Mouse (Mus musculus) forebrain, embryonic 11.5 days (tissue): Measurements from ENCODE around the gene Dtwd1. TPM values are rescaled to one million over a fixed set of nuclear protein-coding genes. Genes with fewer than 3 reads are reported as not detected.
A peak's percentile ranks its signal among the peaks of the same experiment; 100 is the strongest.

Experiments
- ATAC-seq: fragments of 200-750 bp; cut with Nextera tagmentation; replicated peaks from 2 replicates; pipeline ENCODE4 v1.8.0; 2017; ENCODE audit warnings: moderate TSS enrichment; ENCODE audit not compliant: low FRiP score
- DNase-seq: peaks from one replicate; pipeline ENCODE4 v3.0.0-alpha.2; 2017; ENCODE audit warnings: low spot score
- H3K27ac ChIP-seq: fragments of 300-500 bp; sonication (generic); 2 replicates; pipeline ENCODE4 v1.5.1; 2014; ENCODE audit warnings: low read depth, low read length
- H3K27me3 ChIP-seq: fragments of 300-500 bp; sonication (generic); 2 replicates; pipeline ENCODE4 v1.6.1; 2014; ENCODE audit warnings: mild to moderate bottlenecking, low read length, mixed read lengths; ENCODE audit not compliant: control insufficient read depth, insufficient read depth
- H3K36me3 ChIP-seq: fragments of 300-500 bp; sonication (generic); 2 replicates; pipeline ENCODE4 v1.6.1; 2014; ENCODE audit warnings: mild to moderate bottlenecking, low read length, moderate library complexity, mixed read lengths; ENCODE audit not compliant: control insufficient read depth, insufficient read depth
- H3K4me1 ChIP-seq: fragments of 300-500 bp; sonication (generic); replicated peaks from 2 replicates; pipeline ENCODE4 v1.6.1; 2014; ENCODE audit warnings: low read length, mixed read lengths; ENCODE audit not compliant: control insufficient read depth, insufficient read depth
- H3K4me2 ChIP-seq: fragments of 300-500 bp; sonication (generic); 2 replicates; pipeline ENCODE4 v1.6.1; 2014; ENCODE audit warnings: low read depth, mild to moderate bottlenecking, low read length, moderate library complexity, mixed read lengths; ENCODE audit not compliant: severe bottlenecking
- H3K4me3 ChIP-seq: fragments of 300-500 bp; sonication (generic); 2 replicates; pipeline ENCODE4 v1.5.1; 2014; ENCODE audit warnings: low read depth, low read length
- H3K9ac ChIP-seq: fragments of 300-500 bp; sonication (generic); 2 replicates; pipeline ENCODE4 v1.6.1; 2014; ENCODE audit warnings: low read length
- H3K9me3 ChIP-seq: fragments of 300-500 bp; sonication (generic); 2 replicates; pipeline ENCODE4 v1.6.1; 2016; ENCODE audit warnings: low read length, mixed read lengths; ENCODE audit not compliant: control insufficient read depth
- WGBS: fragments of 180-500 bp; shearing (Covaris S2); extraction: QIAGEN DNeasy Blood & Tissue Kit; methylation state at CpG from one replicate; pipeline ENCODE4 v1.1.7; 2014; 5-methylcytosine and 5-hydroxymethylcytosine counted together
- polyA plus RNA-seq: library from polyadenylated mRNA; unstranded; fragments of >200 nt; fragmentation: Nextera tagmentation; extraction: Ambion mirVana; gene quantifications from 2 replicates; pipeline ENCODE4 v1.2.1, GENCODE M21; 2014

Dtwd1 gene
- polyA plus RNA-seq, result 29.9 and 34.4 TPM in 2 replicates

DNA sequence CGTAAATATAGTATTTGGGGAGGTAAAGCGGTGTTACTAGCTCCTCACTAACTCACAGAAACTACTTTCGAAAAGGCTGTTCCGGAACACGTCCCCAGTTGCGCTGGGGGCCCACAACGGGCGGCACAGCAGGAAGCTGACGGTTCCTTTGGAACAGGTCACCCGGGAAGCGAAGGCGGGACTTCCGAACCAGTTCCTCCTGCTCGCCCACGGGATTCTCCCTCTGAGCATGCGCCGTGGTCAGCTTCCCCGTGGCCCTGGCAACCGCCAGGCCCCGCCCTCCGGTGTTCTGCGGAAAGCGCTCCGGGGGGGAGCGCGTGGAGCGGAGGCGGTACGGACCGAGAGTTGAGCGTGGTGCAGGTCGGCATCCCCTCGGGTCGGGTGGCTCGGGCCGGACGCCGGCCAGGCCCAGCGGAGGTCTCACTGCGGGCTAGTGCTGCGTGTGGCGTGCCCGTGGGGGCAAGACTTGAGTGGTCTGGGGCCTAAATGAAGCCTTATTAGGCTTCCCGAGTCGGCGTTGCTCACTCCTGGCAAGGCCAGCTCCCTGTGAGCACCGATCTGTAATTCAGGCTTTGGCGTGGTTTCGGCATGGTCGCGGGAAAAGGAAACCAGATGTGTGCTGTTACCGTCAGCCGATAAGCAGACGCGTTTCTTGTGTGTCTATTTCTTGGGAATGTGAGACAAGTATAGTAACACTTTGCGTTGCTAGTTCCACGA, at the start of gene Dtwd1, which contains the start of gene Fam227b:
Dtwd1 (plus strand) TSS at position 287 of the 717 bp plus-strand sequence.
Fam227b (minus strand) TSS at position 150 of the 717 bp plus-strand sequence.
- H3K27ac ChIP-seq, result peak within 1 kb of the TSS; percentile 70; the same call in 1 of the 2 replicates
- no peaks in the 10 kb centered on the region for H3K36me3 ChIP-seq
- ATAC-seq (peak; percentile 100), DNase-seq (peak; percentile 98)
- under 1% methylated on average over 54 of the region's 57 CpGs for WGBS
- peak within 1 kb of the TSS; percentile 64 for H3K4me3 ChIP-seq
- no peaks in the 10 kb centered on the region for H3K4me1 ChIP-seq
- H3K9me3 ChIP-seq, result no peaks in the 10 kb centered on the region
- peak within 1 kb of the TSS; percentile 88 for H3K9ac ChIP-seq
- H3K4me2 ChIP-seq, result peak within 1 kb of the TSS; percentile 54
- no peaks in the 10 kb centered on the region for H3K27me3 ChIP-seq

DNA sequence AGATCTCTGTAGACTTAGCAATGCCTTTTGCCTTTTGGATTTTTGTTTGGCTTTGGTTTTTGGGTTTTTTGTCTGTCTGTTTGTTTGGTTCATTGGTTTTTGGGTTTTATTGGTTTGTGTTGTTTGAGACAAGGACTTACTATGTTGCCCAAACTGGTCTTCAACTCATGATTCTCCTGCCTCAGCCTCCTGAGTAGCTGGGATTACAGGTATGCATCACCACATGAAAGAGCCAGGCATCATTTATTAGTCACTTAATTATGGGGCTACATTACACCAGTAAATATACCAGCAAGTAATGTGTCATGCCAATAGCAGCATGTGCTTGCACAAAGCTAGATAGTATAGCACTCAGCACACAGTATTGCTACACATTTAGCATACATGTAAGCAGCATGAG, 4.2 kb upstream of the Dtwd1 start:
- ATAC-seq (no peak), DNase-seq (no peak)
- Histone ChIP-seq H3K27me3 (no peaks in the 10 kb centered on the region), H3K27ac (no peak overlapping the region), H3K9ac (no peak overlapping the region), H3K4me3 (no peak overlapping the region), H3K36me3 (no peaks in the 10 kb centered on the region), H3K4me1 (no peaks in the 10 kb centered on the region), H3K9me3 (no peaks in the 10 kb centered on the region), H3K4me2 (no peak overlapping the region)

DNA sequence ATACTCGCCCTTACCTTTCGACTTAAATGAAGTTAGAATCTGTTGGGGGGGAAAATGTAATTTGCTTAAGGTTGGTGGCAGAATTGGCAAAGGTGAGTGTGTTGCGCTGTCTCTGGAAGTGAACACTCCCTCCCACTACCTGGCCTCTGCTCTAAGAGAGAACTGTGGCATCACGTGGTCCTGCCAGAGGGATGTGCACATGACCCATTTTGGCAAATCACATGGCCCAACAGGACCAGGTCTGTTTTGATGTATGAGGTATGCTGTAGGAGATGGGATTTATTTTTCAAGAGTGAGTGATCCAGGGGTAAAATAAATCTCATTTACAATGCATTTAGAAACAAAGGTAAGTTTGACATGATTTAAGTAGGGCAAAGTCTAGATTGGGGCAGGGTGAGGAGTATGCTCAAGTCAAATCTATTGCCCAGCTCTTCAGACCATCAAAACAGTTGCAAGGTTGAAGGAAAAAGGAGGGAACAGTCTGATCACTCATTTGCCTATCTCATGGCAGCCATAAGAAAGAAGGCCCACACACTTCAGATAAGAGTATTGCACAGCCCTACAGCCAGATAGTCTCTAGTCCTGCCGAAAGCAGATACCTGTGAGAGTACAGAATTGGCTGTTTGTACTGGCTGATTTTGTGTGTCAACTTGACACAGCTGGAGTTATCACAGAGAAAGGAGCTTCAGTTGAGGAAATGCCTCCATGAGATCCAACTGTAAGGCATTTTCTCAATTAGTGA, 13.5 kb downstream of the Dtwd1 start:
- Histone ChIP-seq H3K4me1 (no peaks in the 10 kb centered on the region), H3K36me3 (no peaks in the 10 kb centered on the region; the same call in 1 of the 2 replicates)
- WGBS, result 92% methylated on average over 5 of the region's 5 CpGs

GRCm38 (mm10) chr2:126166335-126166734, 14.4 kb downstream of the Dtwd1 start:
- Histone ChIP-seq H3K4me2 (no peak overlapping the region), H3K4me3 (no peak overlapping the region), H3K27me3 (no peaks in the 10 kb centered on the region), H3K4me1 (no peaks in the 10 kb centered on the region), H3K9ac (no peak overlapping the region), H3K9me3 (no peaks in the 10 kb centered on the region), H3K36me3 (no peaks in the 10 kb centered on the region; the same call in 1 of the 2 replicates), H3K27ac (no peak overlapping the region)
- ATAC-seq, result no peak
- no peak for DNase-seq

More for the DNA sequence above, 13.5 kb downstream of the Dtwd1 start:
- Histone ChIP-seq H3K27ac (no peak overlapping the region), H3K9me3 (no peaks in the 10 kb centered on the region), H3K4me2 (no peak overlapping the region), H3K27me3 (no peaks in the 10 kb centered on the region), H3K4me3 (no peak overlapping the region), H3K9ac (no peak overlapping the region)
- no peak for ATAC-seq
- DNase-seq, result no peak

DNA sequence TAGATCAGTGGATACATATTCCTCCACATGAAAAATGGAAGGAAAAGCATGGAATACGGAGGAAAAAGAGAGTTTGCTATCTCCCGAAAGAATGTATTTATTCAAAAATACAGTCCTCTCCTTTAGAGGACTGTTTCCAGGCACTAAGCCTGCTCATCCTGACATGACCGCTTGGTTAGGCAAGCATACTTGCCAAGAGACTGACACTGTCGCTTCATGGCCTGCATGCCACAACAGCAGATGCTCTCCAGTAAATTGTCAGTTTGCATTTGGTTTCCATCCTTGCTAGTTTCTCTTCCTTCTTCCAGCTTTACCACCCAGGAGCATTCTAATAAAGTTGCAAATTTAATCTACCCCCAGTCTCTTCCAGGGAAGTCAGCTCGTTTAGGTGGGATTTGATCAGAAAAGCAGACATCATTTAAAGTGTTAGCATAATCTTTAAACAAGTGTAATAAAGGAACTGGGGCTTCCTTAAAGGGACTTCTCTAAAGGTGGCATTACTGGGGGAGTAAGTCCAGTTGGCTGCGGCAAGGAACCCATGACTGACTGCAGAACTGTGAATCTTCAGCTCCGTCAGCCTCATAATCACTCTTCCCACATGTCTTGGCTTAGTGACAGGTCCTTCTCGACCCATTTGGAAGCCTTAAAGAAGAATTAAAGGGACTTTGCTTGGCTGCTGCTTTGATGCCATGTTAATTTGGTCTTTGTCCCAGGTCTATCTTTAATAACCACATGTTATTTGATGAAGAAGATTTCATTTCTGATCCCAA, 15.1 kb downstream of the Dtwd1 start:
- no peak overlapping the region for H3K9ac ChIP-seq
- no peaks in the 10 kb centered on the region for H3K36me3 ChIP-seq
- no peaks in the 10 kb centered on the region for H3K9me3 ChIP-seq
- H3K4me3 ChIP-seq, result no peak overlapping the region
- ATAC-seq, result no peak
- H3K4me2 ChIP-seq, result no peak overlapping the region
- 86% methylated on average over 8 of the region's 8 CpGs for WGBS
- H3K27ac ChIP-seq, result no peak overlapping the region
- no peak for DNase-seq
- H3K27me3 ChIP-seq, result no peaks in the 10 kb centered on the region
- no peaks in the 10 kb centered on the region for H3K4me1 ChIP-seq

DNA sequence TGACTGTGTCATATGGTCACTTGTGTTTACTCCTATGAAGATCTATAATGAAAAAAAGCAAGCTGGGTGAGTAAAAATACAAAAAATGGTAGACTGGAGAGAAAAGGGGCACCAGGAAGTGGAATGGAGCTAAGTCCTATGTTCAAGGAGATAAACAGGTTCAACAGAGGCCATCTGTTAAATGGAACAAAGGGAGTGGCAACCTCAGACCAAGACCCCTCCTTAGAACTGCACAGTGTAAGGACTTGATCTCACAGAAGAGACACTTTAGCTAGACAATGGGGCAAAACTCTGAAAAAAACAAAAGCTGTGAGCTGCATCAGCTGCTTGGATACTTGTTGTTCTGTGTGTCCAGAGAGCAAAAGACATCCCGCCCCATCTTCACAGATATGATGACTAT, 19.5 kb downstream of the Dtwd1 start:
- H3K27me3 ChIP-seq, result no peaks in the 10 kb centered on the region
- H3K9me3 ChIP-seq, result no peaks in the 10 kb centered on the region
- WGBS, result 93% methylated on average over 1 of the region's 1 CpGs
- H3K4me1 ChIP-seq, result no peaks in the 10 kb centered on the region
- H3K9ac ChIP-seq, result no peak overlapping the region
- no peak overlapping the region for H3K27ac ChIP-seq
- ATAC-seq (no peak), DNase-seq (no peak)
- no peak overlapping the region for H3K4me2 ChIP-seq
- no peak overlapping the region for H3K4me3 ChIP-seq
- no peaks in the 10 kb centered on the region for H3K36me3 ChIP-seq

GRCm38 (mm10) chr2:126191306-126191705, 39.4 kb downstream of the Dtwd1 start:
- no peak overlapping the region for H3K4me3 ChIP-seq
- H3K36me3 ChIP-seq, result no peaks in the 10 kb centered on the region
- H3K27me3 ChIP-seq, result no peaks in the 10 kb centered on the region
- H3K27ac ChIP-seq, result no peak overlapping the region
- H3K9ac ChIP-seq, result no peak overlapping the region
- H3K4me2 ChIP-seq, result no peak overlapping the region
- no peaks in the 10 kb centered on the region for H3K9me3 ChIP-seq
- no peak for ATAC-seq
- WGBS, result 82% methylated on average over 4 of the region's 4 CpGs
- DNase-seq, result no peak
- H3K4me1 ChIP-seq, result no peaks in the 10 kb centered on the region

- ATAC-seq, result no peak
- no peaks in the 10 kb centered on the region for H3K27me3 ChIP-seq
- no peaks in the 10 kb centered on the region for H3K9me3 ChIP-seq
- no peaks in the 10 kb centered on the region for H3K36me3 ChIP-seq
- no peak overlapping the region for H3K4me2 ChIP-seq
- 84% methylated on average over 2 of the region's 2 CpGs for WGBS
- no peak overlapping the region for H3K9ac ChIP-seq
- DNase-seq, result no peak
- H3K27ac ChIP-seq, result no peak overlapping the region
- H3K4me3 ChIP-seq, result no peak overlapping the region
- H3K4me1 ChIP-seq, result no peaks in the 10 kb centered on the region
Observed at GRCm38 (mm10) chr2:126192129-126192528, 40.2 kb downstream of the Dtwd1 start.
